1 mouse cellular context compared by ENCODE assay signal in the genomic region with DNA sequence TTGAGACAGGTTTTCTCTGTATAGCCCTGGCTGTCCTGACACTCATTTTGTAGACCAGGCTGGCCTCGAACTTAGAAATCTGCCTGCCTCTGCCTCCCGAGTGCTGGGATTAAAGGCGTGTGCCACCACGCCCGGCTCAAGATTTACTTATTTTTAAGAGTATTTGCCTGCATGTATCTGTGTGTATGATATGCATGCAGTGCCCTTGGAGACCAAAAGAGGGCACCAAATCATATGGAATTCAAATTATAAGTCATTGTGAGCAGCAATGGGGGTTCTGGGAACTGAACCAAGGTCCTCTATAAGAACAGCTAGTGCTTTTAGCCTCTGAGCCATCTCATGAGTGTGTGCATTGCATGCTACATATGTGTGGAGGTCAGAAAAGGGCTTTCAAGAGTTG.
TF ChIP-seq lines count a peak whose summit lies in the region.

No protein-coding gene starts in this region.

TF ChIP-seq in CH12.LX, 34 proteins besides CTCF, POLR2A, EP300 and RAD21 (continued from another document):
- no peak for TF ChIP-seq MYC (IDR thresholded peaks at IDR 0.05; ENCODE audit: low read depth, low read length)
